Mouse (Mus musculus): ENCODE measurements at regions not wholly inside any gene's neighbourhood (a gene's known extent, or its start where the extent isn't known, plus 50 kb on each side); places are given as distances from the start of the nearest gene placed in this dataset.

GRCm38 (mm10) chr19:26466244-26466643 lies 138.6 kb upstream of the Smarca2 start:
- Histone ChIP-seq H3K4me3 (ENCODE audit: control insufficient read depth, low read depth, low read length) (no peak overlapping the region), H3K4me1 (ENCODE audit: control insufficient read depth, insufficient read depth, low read length) (no peaks in the 10 kb centered on the region), H3K36me3 (ENCODE audit: control insufficient read depth, insufficient read depth, low read length) (no peaks in the 10 kb centered on the region), H3K27me3 (ENCODE audit: control insufficient read depth, insufficient read depth, low read length) (no peaks in the 10 kb centered on the region), H3K27ac (ENCODE audit: control insufficient read depth, insufficient read depth, low read depth, low read length) (no peak overlapping the region)
- TF ChIP-seq CTCF (IDR thresholded peaks at IDR 0.05; ENCODE audit: control insufficient read depth, insufficient read depth, insufficient replicate concordance, low read depth, low read length) (no peak), POLR2A (IDR thresholded peaks at IDR 0.05; ENCODE audit: control insufficient read depth, low read depth, low read length) (no peak)

GRCm38 (mm10) chr19:26467179-26467651 lies 137.6 kb upstream of the Smarca2 start:
- no peaks in the 10 kb centered on the region for H3K4me1 ChIP-seq (ENCODE audit: control insufficient read depth, insufficient read depth, low read length)
- no peak overlapping the region for H3K27ac ChIP-seq (ENCODE audit: control insufficient read depth, insufficient read depth, low read depth, low read length)
- no peak overlapping the region for H3K4me3 ChIP-seq (ENCODE audit: control insufficient read depth, low read depth, low read length)
- TF ChIP-seq POLR2A (IDR thresholded peaks at IDR 0.05; ENCODE audit: control insufficient read depth, low read depth, low read length), result no peak
- TF ChIP-seq CTCF (IDR thresholded peaks at IDR 0.05; ENCODE audit: control insufficient read depth, insufficient read depth, insufficient replicate concordance, low read depth, low read length), result no peak
- H3K36me3 ChIP-seq (ENCODE audit: control insufficient read depth, insufficient read depth, low read length), result no peaks in the 10 kb centered on the region
- H3K27me3 ChIP-seq (ENCODE audit: control insufficient read depth, insufficient read depth, low read length), result no peaks in the 10 kb centered on the region

- no peaks in the 10 kb centered on the region for H3K27me3 ChIP-seq (ENCODE audit: control insufficient read depth, insufficient read depth, low read length)
- no peaks in the 10 kb centered on the region for H3K36me3 ChIP-seq (ENCODE audit: control insufficient read depth, insufficient read depth, low read length)
- TF ChIP-seq POLR2A (IDR thresholded peaks at IDR 0.05; ENCODE audit: control insufficient read depth, low read depth, low read length), result no peak
- no peak for TF ChIP-seq CTCF (IDR thresholded peaks at IDR 0.05; ENCODE audit: control insufficient read depth, insufficient read depth, insufficient replicate concordance, low read depth, low read length)
- no peaks in the 10 kb centered on the region for H3K4me1 ChIP-seq (ENCODE audit: control insufficient read depth, insufficient read depth, low read length)
- no peak overlapping the region for H3K4me3 ChIP-seq (ENCODE audit: control insufficient read depth, low read depth, low read length)
- H3K27ac ChIP-seq (ENCODE audit: control insufficient read depth, insufficient read depth, low read depth, low read length), result no peak overlapping the region
These were observed 132.2 kb upstream of the Smarca2 start for GRCm38 (mm10) chr19:26472659-26473058.

GRCm38 (mm10) chr19:26473211-26473610 lies 131.6 kb upstream of the Smarca2 start:
- no peaks in the 10 kb centered on the region for H3K4me1 ChIP-seq (ENCODE audit: control insufficient read depth, insufficient read depth, low read length)
- TF ChIP-seq POLR2A (IDR thresholded peaks at IDR 0.05; ENCODE audit: control insufficient read depth, low read depth, low read length) (no peak), CTCF (IDR thresholded peaks at IDR 0.05; ENCODE audit: control insufficient read depth, insufficient read depth, insufficient replicate concordance, low read depth, low read length) (no peak)

GRCm38 (mm10) chr19:26475197-26475596 lies 129.7 kb upstream of the Smarca2 start:
- Histone ChIP-seq H3K4me1 (ENCODE audit: control insufficient read depth, insufficient read depth, low read length) (no peaks in the 10 kb centered on the region), H3K4me3 (ENCODE audit: control insufficient read depth, low read depth, low read length) (no peak overlapping the region), H3K27me3 (ENCODE audit: control insufficient read depth, insufficient read depth, low read length) (no peaks in the 10 kb centered on the region), H3K27ac (ENCODE audit: control insufficient read depth, insufficient read depth, low read depth, low read length) (no peak overlapping the region), H3K36me3 (ENCODE audit: control insufficient read depth, insufficient read depth, low read length) (no peaks in the 10 kb centered on the region)
- TF ChIP-seq POLR2A (IDR thresholded peaks at IDR 0.05; ENCODE audit: control insufficient read depth, low read depth, low read length) (no peak), CTCF (IDR thresholded peaks at IDR 0.05; ENCODE audit: control insufficient read depth, insufficient read depth, insufficient replicate concordance, low read depth, low read length) (no peak)

More at GRCm38 (mm10) chr19:26473211-26473610, 131.6 kb upstream of the Smarca2 start:
- no peak overlapping the region for H3K4me3 ChIP-seq (ENCODE audit: control insufficient read depth, low read depth, low read length)
- H3K36me3 ChIP-seq (ENCODE audit: control insufficient read depth, insufficient read depth, low read length), result no peaks in the 10 kb centered on the region
- H3K27me3 ChIP-seq (ENCODE audit: control insufficient read depth, insufficient read depth, low read length), result no peaks in the 10 kb centered on the region
- no peak overlapping the region for H3K27ac ChIP-seq (ENCODE audit: control insufficient read depth, insufficient read depth, low read depth, low read length)

- no peak overlapping the region for H3K27ac ChIP-seq (ENCODE audit: control insufficient read depth, insufficient read depth, low read depth, low read length)
- H3K27me3 ChIP-seq (ENCODE audit: control insufficient read depth, insufficient read depth, low read length), result no peaks in the 10 kb centered on the region
- no peak for TF ChIP-seq POLR2A (IDR thresholded peaks at IDR 0.05; ENCODE audit: control insufficient read depth, low read depth, low read length)
- no peak for TF ChIP-seq CTCF (IDR thresholded peaks at IDR 0.05; ENCODE audit: control insufficient read depth, insufficient read depth, insufficient replicate concordance, low read depth, low read length)
- H3K36me3 ChIP-seq (ENCODE audit: control insufficient read depth, insufficient read depth, low read length), result no peaks in the 10 kb centered on the region
- H3K4me1 ChIP-seq (ENCODE audit: control insufficient read depth, insufficient read depth, low read length), result no peaks in the 10 kb centered on the region
- H3K4me3 ChIP-seq (ENCODE audit: control insufficient read depth, low read depth, low read length), result no peak overlapping the region
These were observed 129.1 kb upstream of the Smarca2 start for GRCm38 (mm10) chr19:26475754-26476153.

GRCm38 (mm10) chr19:26478055-26478737 lies 126.7 kb upstream of the Smarca2 start:
- no peak overlapping the region for H3K27ac ChIP-seq (ENCODE audit: control insufficient read depth, insufficient read depth, low read depth, low read length)
- H3K27me3 ChIP-seq (ENCODE audit: control insufficient read depth, insufficient read depth, low read length), result no peaks in the 10 kb centered on the region
- H3K4me1 ChIP-seq (ENCODE audit: control insufficient read depth, insufficient read depth, low read length), result no peaks in the 10 kb centered on the region
- H3K36me3 ChIP-seq (ENCODE audit: control insufficient read depth, insufficient read depth, low read length), result no peaks in the 10 kb centered on the region
- no peak for TF ChIP-seq CTCF (IDR thresholded peaks at IDR 0.05; ENCODE audit: control insufficient read depth, insufficient read depth, insufficient replicate concordance, low read depth, low read length)
- TF ChIP-seq POLR2A (IDR thresholded peaks at IDR 0.05; ENCODE audit: control insufficient read depth, low read depth, low read length), result no peak
- no peak overlapping the region for H3K4me3 ChIP-seq (ENCODE audit: control insufficient read depth, low read depth, low read length)

All from testis, adult 2 months (tissue).